Mouse (Mus musculus) lung, postnatal 10 days (tissue): ENCODE data around the gene Tmod4.
A peak's percentile ranks its signal among the peaks of the same experiment; 100 is the strongest.

Experiments
- DNase-seq: peaks from one replicate; pipeline ENCODE4 v3.0.0; 2021

The Tmod4 gene

GRCm38 (mm10) chr3:95139586-95140288, 15.5 kb downstream of the Tmod4 start:
- peak; percentile 55 for DNase-seq

DNA sequence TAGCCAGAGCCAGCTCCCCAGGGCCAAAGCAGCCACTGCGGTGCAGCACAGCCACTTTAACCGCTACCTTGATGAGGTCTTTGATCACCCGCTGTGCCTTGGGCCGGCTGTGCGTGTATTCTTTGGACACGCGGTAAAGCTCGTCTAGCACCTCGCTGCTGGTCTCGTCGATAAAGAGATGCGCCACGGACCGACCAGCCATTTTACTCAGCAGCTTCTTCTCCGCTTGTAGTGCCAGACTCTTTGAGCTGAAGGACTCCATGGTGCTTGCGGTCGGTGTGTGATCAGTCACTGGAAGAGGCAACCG, 16.0 kb downstream of the Tmod4 start:
- no peak for DNase-seq

DNA sequence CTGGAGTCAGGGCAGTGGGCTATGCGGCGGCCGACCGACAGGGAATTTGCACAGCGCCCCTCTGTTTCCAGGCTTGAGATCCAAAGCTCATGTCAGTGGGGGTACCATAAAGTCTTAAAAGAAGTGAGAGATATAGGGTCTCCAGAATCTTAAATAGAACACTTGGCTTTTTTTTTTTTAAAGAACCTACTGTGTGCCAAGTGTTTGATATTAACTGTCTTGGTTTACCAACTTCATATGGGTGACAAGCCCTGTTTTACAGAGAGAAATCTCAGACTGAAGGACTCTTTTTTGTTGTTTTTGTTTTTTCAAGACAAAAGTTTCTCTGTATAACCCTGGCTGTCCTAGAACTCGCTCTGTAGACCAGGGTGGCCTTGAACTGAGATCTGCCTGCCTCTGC, 16.5 kb downstream of the Tmod4 start:
- no peak for DNase-seq

GRCm38 (mm10) chr3:95141474-95141873, 17.2 kb downstream of the Tmod4 start:
- no peak for DNase-seq

DNA sequence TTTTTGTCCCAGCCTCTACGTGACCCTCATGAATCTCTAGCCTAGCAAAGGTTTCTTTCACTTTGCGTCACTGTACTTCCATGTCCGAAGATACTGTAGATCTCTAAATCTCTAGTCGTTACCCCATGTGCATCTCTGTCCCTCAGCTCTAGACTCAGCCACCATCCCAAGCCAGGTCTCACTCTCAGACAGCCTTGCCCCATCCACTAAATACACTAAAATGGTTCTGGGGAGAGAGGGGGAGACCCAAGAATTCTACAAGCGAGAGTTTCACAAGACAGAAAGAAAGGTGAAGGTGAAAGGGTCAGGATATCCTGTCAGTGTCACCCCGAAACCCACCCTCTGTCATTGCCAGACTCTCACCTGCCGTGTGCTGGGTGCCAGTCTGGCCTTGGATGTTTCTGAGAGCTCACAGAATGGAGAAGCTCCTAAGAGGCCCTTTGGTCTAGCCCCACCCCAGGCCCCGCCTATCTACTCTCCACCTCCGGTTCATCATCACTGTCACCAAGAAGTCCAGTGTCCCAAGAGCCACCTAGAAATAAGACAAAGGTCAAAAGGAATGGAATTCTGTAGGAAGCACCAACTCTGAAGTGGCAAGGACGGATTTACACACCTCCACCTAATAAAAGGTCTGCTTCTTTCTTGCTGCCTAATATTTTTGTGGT, 17.8 kb downstream of the Tmod4 start, which contains the start of gene Tnfaip8l2:
Gene Tnfaip8l2 (minus strand): TSS at position 409 of the 665 bp plus-strand sequence.
- DNase-seq: peak; percentile 52

DNA sequence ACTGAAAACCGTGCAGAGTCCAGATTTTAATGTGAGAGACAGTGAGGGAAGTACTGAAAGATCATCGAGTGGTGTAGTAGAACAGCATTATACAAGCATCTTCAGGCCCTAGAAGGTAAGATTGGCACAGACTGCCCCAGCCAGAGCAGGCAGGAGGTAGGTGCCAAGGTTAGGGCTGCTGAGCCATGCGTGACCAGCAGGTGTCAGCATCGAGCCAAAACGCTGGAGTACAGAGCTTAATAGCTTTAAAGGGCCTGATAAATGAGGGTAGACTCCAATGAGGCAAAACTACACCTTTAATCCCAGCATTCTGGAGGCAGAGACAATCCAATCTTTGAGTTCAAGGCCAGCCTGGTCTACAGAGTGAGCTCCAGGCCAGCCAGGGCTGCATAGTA, 18.3 kb downstream of the Tmod4 start:
- DNase-seq: peak; percentile 92

GRCm38 (mm10) chr3:95147924-95148323, 23.6 kb downstream of the Tmod4 start:
- DNase-seq: no peak

GRCm38 (mm10) chr3:95153874-95154273, 29.6 kb downstream of the Tmod4 start:
- peak; percentile 54 for DNase-seq

- DNase-seq: no peak
Measured at GRCm38 (mm10) chr3:95159511-95159986, 35.3 kb downstream of the Tmod4 start.

DNA sequence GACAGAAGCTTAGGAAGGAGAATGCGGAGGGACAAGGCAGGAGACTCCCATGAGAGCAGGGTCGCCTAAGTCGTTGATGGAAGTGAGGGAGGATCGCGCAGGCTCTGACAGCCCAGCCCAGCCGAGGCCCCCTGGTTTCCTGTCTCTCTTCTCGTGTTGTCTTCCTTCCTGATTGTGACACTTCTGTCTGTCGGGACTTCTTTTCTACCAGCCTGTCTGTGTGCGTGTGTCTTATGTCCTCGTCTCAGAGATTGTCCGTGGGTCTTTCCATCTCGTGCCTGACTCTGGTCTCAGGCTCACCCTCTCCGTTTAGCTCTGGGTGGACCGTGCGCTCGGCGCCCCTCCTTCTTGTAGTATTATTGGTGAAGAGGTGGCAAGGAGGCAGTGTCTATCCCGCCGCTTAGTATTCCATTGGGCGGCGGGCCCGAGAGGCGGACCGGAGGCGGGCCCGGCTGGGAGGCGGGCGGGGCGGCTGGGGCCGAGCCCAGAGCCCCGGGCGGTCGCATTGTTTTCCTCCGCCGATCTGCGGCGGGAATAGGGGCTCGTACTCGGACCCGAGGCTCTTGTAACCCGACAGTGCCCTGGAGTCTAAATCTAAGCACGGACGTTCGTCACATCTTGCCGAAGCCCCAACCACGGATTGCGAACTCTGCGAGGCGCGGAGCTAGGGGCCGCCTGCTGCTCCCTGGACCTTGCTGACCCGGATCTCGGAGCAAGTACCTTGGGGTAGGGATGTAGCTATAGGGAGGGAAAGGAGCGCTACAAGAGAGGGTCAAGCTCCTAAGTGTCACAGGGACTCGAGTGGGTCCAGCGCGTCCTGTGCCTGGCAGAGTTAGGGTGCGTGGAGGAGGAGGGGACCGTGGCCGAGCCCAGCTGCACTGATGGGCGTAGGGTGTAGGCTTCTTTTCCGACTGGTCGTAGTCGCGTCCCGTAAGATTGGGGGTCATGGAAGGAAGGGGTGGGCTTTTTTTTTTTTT, 36.0 kb downstream of the Tmod4 start, which contains the start of gene Sema6c:
Gene Sema6c (plus strand): TSS at position 471 of the 977 bp plus-strand sequence.
- peak; percentile 94 for DNase-seq

GRCm38 (mm10) chr3:95161041-95161551, 36.8 kb downstream of the Tmod4 start:
- no peak for DNase-seq

GRCm38 (mm10) chr3:95161618-95162344, 37.5 kb downstream of the Tmod4 start:
- no peak for DNase-seq

GRCm38 (mm10) chr3:95162345-95162628, 38.0 kb downstream of the Tmod4 start:
- no peak for DNase-seq

DNA sequence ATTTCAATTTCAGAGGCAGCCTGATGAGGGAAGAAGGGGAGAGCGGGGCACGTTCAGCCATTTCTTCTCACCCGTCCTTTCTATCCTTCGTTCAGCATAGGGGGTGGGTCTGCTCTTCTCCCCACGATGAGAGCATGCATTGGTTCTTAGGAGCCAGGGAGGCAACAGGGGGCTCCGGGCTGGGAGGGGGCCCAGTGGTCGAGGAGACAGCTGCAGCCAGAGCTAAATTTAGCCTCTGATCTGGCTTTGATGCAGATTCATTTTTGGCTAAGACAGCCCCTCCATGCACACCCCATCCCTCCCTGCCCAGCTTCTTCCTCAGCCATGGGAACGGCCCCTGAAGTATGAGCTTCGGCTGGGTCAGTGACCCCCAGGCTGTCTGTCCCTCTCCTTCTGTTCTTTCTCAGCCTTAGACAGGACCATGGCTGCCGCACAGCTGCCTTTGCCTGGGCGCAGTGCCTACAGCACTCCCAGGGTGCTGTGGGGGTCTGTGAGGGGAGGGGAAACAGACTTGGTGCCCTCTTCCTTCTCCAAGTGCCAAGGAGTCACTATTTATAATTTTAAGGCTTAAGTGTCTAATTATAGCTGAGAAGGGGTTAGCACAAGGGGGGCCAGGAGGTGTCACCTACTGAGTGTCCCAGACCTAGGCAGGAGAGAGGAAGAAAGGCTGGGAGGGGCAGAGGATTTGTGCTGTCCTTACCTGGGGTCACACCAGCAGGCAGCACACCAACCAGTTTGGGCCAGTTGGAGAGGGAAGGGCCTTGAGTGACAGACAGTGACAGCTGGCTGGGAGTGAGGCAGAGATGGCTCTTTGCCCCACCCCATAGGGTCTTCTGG, 39.4 kb downstream of the Tmod4 start:
- DNase-seq: peak; percentile 48

DNA sequence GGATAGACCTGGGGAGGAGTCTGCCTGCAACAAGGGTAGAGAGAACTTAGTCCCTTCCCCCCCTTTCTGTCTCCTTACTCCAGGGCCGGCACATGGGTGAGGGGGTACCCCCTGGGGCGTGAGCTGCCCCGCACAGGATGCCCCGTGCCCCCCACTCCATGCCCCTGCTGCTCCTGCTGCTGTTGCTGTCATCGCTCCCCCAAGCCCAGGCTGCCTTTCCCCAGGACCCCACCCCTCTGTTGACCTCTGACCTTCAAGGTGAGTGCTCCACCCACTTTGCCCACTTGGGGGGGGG, 39.9 kb downstream of the Tmod4 start:
- DNase-seq: no peak

- no peak for DNase-seq
Measured at GRCm38 (mm10) chr3:95164840-95165239, 40.6 kb downstream of the Tmod4 start.

- DNase-seq: no peak
Measured at GRCm38 (mm10) chr3:95169996-95170395, 45.7 kb downstream of the Tmod4 start.

DNA sequence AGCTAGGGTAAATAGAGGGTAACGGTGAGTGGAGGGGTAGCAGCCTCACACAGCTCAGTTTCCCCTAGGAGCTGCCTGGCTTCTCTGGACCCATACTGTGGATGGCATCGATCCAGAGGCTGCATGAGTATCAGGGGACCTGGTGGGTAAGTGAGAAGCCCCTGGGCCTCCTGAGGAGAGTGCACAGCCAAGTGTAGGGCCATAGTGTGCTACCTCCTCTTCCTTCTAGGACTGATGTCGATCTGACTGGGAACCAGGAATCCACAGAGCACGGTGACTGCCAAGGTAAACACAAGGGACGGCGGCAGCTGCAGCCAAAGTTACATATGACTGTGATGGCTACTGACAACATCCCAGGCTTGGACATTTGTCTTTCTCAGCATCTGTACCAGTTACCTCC, 46.8 kb downstream of the Tmod4 start:
- no peak for DNase-seq

DNA sequence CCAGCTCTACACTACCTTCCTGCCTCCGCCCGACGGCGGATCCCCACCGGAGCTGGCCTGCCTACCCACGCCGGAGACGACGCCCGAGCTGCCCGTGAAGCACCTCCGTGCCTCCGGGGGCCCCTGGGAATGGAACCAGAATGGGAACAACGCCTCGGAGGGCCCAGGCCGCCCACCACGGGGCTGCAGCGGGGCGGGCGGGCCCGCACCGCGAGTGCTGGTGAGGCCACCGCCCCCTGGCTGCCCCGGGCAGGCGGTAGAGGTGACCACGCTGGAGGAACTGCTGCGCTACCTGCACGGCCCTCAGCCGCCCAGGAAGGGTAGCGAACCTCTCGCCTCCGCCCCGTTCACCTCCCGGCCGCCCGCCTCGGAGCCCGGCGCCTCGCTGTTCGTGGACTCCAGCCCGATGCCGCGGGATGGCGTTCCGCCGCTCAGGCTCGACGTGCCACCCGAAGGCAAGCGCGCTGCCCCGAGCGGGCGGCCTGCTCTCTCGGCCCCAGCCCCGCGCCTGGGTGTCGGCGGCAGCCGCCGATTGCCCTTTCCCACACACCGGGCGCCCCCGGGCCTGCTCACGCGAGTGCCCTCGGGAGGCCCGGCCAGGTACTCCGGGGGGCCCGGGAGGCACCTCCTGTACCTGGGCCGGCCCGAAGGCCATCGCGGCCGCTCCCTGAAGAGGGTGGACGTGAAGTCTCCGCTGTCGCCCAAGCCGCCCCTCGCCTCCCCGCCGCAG, 48.4 kb downstream of the Tmod4 start:
- peak; percentile 9 for DNase-seq

GRCm38 (mm10) chr3:95173256-95173949, 49.1 kb downstream of the Tmod4 start:
- DNase-seq: peak; percentile 49
